ENCODE assay signal across 8 mouse cellular contexts in the genomic region with DNA sequence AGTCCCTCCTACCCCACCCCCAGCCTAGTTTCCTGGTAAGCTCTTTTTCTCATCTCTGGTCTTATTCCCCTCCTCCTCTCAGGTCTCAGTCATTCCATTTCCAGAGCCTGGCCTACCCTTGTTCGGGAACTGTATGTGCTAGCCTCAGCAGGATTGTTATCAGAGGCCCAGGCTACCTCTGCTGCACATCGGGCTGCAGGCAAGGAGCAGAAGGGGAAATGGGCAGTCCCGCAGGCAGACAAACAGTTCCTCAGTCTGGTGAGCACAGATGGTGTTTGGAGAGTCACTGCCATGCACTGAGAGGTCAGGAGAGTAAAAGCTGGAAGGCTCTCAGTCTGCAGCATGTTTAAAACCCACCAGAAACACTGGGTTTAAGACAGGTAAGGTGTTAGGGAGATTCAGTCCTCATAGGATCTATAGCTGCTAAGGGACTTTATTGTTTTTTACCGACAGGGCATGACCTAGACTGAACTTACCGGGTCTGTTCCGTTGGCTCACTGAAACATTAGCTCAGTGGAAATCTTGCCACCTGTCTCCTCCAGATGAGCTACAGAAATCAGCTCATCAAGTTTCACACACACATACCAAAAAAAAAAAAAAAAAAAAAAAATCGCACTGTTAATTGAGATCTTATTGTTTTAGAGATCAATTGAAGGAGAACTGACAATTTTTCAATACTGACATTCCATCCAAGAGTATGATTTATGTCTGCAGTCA.
DNase-seq lines count a peak whose midpoint lies in the region; ATAC-seq and TF ChIP-seq lines count a peak whose summit lies in the region.

No protein-coding gene starts in this region.

- no peak overlapping the region for H3K4me2 ChIP-seq in kidney, embryonic 15.5 days
- no peak overlapping the region for H3K4me2 ChIP-seq in forebrain, embryonic 12.5 days

- ATAC-seq in kidney, embryonic 15.5 days (replicated peaks; ENCODE audit: low FRiP score), result peak; percentile 50
- ATAC-seq in G1E (ENCODE audit: extremely low read depth, insufficient number of reproducible peaks, low FRiP score, poor library complexity, severe bottlenecking), result peak; percentile 15; the same call in 1 of the 2 replicates
- no peak for ATAC-seq in forebrain, embryonic 12.5 days (ENCODE audit: low FRiP score)

- H3K9ac ChIP-seq in kidney, embryonic 15.5 days, result no peak overlapping the region
- no peak overlapping the region for H3K9ac ChIP-seq in forebrain, embryonic 12.5 days

- H3K36me3 ChIP-seq in kidney, embryonic 15.5 days, result no peaks in the 10 kb centered on the region
- no peaks in the 10 kb centered on the region for H3K36me3 ChIP-seq in G1E (replicated peaks)
- H3K36me3 ChIP-seq in megakaryocyte, embryonic 14.5 days (replicated peaks; ENCODE audit: low read length), result no peaks in the 10 kb centered on the region
- H3K36me3 ChIP-seq in forebrain, embryonic 12.5 days (replicated peaks), result no peaks in the 10 kb centered on the region

- DNase-seq in kidney, adult 11 months, result no peak
- DNase-seq in G1E (ENCODE audit: low spot score), result no peak
- DNase-seq in cerebellum, postnatal 36 days, result peak; percentile 73 to 80
- DNase-seq in urinary bladder, postnatal 25 days (ENCODE audit: low spot score), result no peak
- DNase-seq in adrenal gland, adult 8-10 months, result no peak

- H3K4me3 ChIP-seq in kidney, embryonic 15.5 days (replicated peaks), result no peak overlapping the region
- H3K4me3 ChIP-seq in G1E (ENCODE audit: low read depth, low read length), result no peak overlapping the region
- peak overlapping the region; percentile 84 for H3K4me3 ChIP-seq in megakaryocyte, embryonic 14.5 days (replicated peaks)
- H3K4me3 ChIP-seq in forebrain, embryonic 12.5 days (replicated peaks), result no peak overlapping the region

- no peak for TF ChIP-seq CTCF in G1E (IDR thresholded peaks at IDR 0.05; ENCODE audit: low read depth, low read length)

- 19% methylated on average over 7 of the region's 7 CpGs for WGBS in kidney, embryonic 15.5 days
- WGBS in forebrain, embryonic 12.5 days, result 59% methylated on average over 7 of the region's 7 CpGs

- H3K27ac ChIP-seq in kidney, embryonic 15.5 days, result peak overlapping the region; percentile 27; the same call in 1 of the 2 replicates
- no peak overlapping the region for H3K27ac ChIP-seq in forebrain, embryonic 12.5 days

- H3K4me1 ChIP-seq in kidney, embryonic 15.5 days, result peaks cover 27% of the 10 kb centered on the region
- H3K4me1 ChIP-seq in G1E (ENCODE audit: insufficient read depth, low read depth, low read length), result no peaks in the 10 kb centered on the region
- H3K4me1 ChIP-seq in megakaryocyte, embryonic 14.5 days, result peaks cover 45% of the 10 kb centered on the region
- no peaks in the 10 kb centered on the region for H3K4me1 ChIP-seq in forebrain, embryonic 12.5 days

- H3K27me3 ChIP-seq in kidney, embryonic 15.5 days, result no peaks in the 10 kb centered on the region
- peaks cover 7% of the 10 kb centered on the region for H3K27me3 ChIP-seq in G1E (ENCODE audit: insufficient read depth, low read length)
- no peaks in the 10 kb centered on the region for H3K27me3 ChIP-seq in megakaryocyte, embryonic 14.5 days (replicated peaks)
- no peaks in the 10 kb centered on the region for H3K27me3 ChIP-seq in forebrain, embryonic 12.5 days

- H3K9me3 ChIP-seq in kidney, embryonic 15.5 days (replicated peaks), result no peaks in the 10 kb centered on the region
- H3K9me3 ChIP-seq in G1E (replicated peaks), result no peaks in the 10 kb centered on the region
- no peaks in the 10 kb centered on the region for H3K9me3 ChIP-seq in megakaryocyte, embryonic 14.5 days
- no peaks in the 10 kb centered on the region for H3K9me3 ChIP-seq in forebrain, embryonic 12.5 days

Comparison
In these comparisons a context has a peak if more than half of its experiments do, and no peak if none do; other contexts are left out.
1. DNase-seq: peak in cerebellum, postnatal 36 days (2 of 2); none in kidney, adult 11 months (single experiment), G1E (single experiment), urinary bladder, postnatal 25 days (single experiment) and adrenal gland, adult 8-10 months (single experiment).